Mouse (Mus musculus) lung, embryonic 14.5 days (tissue): ENCODE measurements around the gene Chst12. TPM values are rescaled to one million over a fixed set of nuclear protein-coding genes. Genes with fewer than 3 reads are reported as not detected.

Experiments used
- ATAC-seq: fragments of 200-750 bp; cut with Nextera tagmentation; 2 replicates; pipeline ENCODE4 v1.8.0; 2017; ENCODE audit warnings: mild to moderate bottlenecking, moderate TSS enrichment, moderate library complexity; ENCODE audit not compliant: insufficient read depth
- DNase-seq: peaks from one replicate; pipeline ENCODE4 v3.0.0-alpha.2; 2015
- H3K27ac ChIP-seq: fragments of 300-500 bp; sonication (generic); 2 replicates; pipeline ENCODE4 v1.5.1; 2014; ENCODE audit warnings: low read depth, mild to moderate bottlenecking, moderate library complexity
- H3K27me3 ChIP-seq: fragments of 300-500 bp; sonication (generic); 2 replicates; pipeline ENCODE4 v1.6.1; 2014; ENCODE audit warnings: low read length, control low read depth; ENCODE audit not compliant: insufficient read depth
- H3K36me3 ChIP-seq: fragments of 300-500 bp; sonication (generic); 2 replicates; pipeline ENCODE4 v1.6.1; 2014; ENCODE audit warnings: control low read depth; ENCODE audit not compliant: insufficient read depth
- H3K4me1 ChIP-seq: fragments of 300-500 bp; sonication (generic); 2 replicates; pipeline ENCODE4 v1.6.1; 2014; ENCODE audit warnings: antibody characterized with exemption, control low read depth; ENCODE audit not compliant: insufficient read depth
- H3K4me2 ChIP-seq: fragments of 300-500 bp; sonication (generic); 2 replicates; pipeline ENCODE4 v1.6.1; 2014; ENCODE audit warnings: mild to moderate bottlenecking
- H3K4me3 ChIP-seq: fragments of 300-500 bp; sonication (generic); 2 replicates; pipeline ENCODE4 v1.5.1; 2014; ENCODE audit warnings: low read depth, low read length
- H3K9ac ChIP-seq: fragments of 300-500 bp; sonication (generic); 2 replicates; pipeline ENCODE4 v1.6.1; 2014
- H3K9me3 ChIP-seq: fragments of 300-500 bp; sonication (generic); 2 replicates; pipeline ENCODE4 v1.6.1; 2016; ENCODE audit warnings: low read depth, low read length, control low read depth
- CTCF ChIP-seq: IDR thresholded peaks from 2 replicates; pipeline ENCODE4 v1.5.1; 2016; ENCODE audit warnings: antibody characterized with exemption, low read depth
- WGBS: fragments of 180-500 bp; shearing (Covaris S2); extraction: QIAGEN DNeasy Blood & Tissue Kit; methylation state at CpG from one replicate; pipeline ENCODE4 v1.1.7; 2014; 5-methylcytosine and 5-hydroxymethylcytosine counted together
- polyA plus RNA-seq: library from polyadenylated mRNA; unstranded; fragments of >200 nt; fragmentation: Nextera tagmentation; extraction: Ambion mirVana; gene quantifications from 2 replicates; pipeline ENCODE4 v1.2.1, GENCODE M21; 2014

Gene Chst12
- polyA plus RNA-seq, 1 experiment from 2014 or later: 22.0 TPM

DNA sequence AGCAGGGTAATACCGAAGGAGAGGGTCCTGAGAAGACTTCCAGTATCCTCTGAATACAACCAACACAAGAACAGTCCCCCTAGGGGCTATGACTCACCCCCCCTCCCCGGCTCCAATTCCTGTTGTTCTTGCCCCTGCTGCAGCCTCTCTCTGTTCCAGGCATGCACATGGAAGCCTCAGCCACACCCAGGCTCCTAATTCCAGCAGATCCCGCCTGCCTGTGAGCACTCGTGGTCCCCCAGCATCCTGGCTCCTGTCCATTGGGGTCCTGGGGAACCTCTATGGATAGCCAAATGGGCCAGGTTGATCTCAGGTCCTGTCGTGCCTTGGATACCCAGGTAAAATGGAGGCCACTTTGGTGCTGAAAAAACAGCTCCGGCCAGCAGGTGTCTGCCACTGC lies 40.3 kb downstream of the Chst12 start:
- no peak for DNase-seq
- H3K4me2 ChIP-seq: no peak overlapping the region
- H3K27me3 ChIP-seq: no peaks in the 10 kb centered on the region
- H3K36me3 ChIP-seq: no peaks in the 10 kb centered on the region
- no peak overlapping the region for H3K27ac ChIP-seq
- no peaks in the 10 kb centered on the region for H3K9me3 ChIP-seq
- no peak overlapping the region for H3K4me3 ChIP-seq
- no peak for TF ChIP-seq CTCF
- no peak overlapping the region for H3K9ac ChIP-seq
- 49% methylated on average over 6 of the region's 6 CpGs for WGBS
- H3K4me1 ChIP-seq: no peaks in the 10 kb centered on the region
- ATAC-seq: no peak

DNA sequence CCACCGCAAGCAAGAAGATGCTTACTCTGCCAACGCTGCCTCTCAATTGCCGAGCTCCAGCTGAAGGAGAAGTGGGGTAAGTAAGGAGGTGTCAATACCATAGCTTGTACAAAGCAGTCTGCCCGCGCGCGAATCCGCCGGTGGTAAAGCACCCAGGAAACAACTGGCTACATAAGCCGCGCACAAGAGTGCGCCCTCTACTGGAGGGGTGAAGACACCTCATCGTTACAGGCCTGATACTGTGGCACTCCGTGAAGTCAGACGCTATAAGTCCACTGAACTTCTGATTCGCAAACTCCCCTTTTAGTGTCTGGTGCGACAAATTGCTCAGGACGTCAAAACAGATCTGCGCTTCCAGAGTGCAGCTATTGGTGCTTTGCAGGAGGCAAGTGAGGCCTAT lies 41.0 kb downstream of the Chst12 start:
- H3K36me3 ChIP-seq: no peaks in the 10 kb centered on the region
- H3K4me3 ChIP-seq: no peak overlapping the region
- DNase-seq (no peak), ATAC-seq (no peak)
- no peaks in the 10 kb centered on the region for H3K27me3 ChIP-seq
- no peaks in the 10 kb centered on the region for H3K4me1 ChIP-seq
- no peaks in the 10 kb centered on the region for H3K9me3 ChIP-seq
- WGBS: 80% methylated on average over 19 of the region's 19 CpGs
- TF ChIP-seq CTCF: peak; percentile 42; the same call in 1 of the 2 replicates
- no peak overlapping the region for H3K27ac ChIP-seq
- no peak overlapping the region for H3K4me2 ChIP-seq
- no peak overlapping the region for H3K9ac ChIP-seq

DNA sequence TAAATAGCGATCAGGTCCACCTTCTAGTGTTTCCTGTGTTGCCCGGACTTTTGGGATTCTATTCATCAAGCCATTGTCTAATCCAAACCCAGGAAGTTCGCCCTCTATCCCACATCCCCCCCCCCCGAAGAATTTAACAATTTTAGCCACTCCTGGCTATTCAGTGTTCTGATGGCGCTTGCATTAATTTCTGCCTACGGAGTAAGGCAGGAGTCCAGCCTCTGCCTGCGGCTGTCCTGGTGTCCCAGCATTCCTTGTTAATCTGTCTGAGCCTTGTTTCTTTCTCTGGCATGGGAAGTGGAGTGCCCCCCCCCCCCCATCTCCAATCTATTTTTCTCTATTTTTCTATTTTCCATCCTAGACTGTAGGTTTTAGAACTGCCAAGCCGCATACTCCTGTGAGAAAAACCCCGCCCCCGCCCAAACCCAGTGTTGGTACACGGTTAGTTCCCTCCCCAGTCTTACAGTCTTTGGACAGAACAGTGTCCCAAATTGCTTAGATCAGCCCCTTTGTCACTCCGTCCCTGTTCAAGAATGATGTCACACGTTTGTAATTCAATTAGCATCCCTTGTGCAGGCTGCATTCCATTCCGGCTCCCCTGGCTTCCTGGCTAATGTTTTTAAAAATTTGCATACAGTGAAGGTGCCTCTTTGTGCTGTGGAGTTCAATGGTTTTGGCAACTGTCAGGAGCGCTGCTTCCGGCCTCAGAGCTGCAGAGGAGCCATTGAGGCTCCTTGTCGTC lies 44.1 kb downstream of the Chst12 start:
- no peak overlapping the region for H3K27ac ChIP-seq
- no peaks in the 10 kb centered on the region for H3K27me3 ChIP-seq
- WGBS: 35% methylated on average over 17 of the region's 17 CpGs
- H3K4me3 ChIP-seq: no peak overlapping the region
- no peaks in the 10 kb centered on the region for H3K9me3 ChIP-seq
- TF ChIP-seq CTCF: no peak
- DNase-seq (peak; percentile 46), ATAC-seq (0 out of 2 replicates have a peak, but pooled peaks have one; percentile 31)
- no peaks in the 10 kb centered on the region for H3K36me3 ChIP-seq
- no peak overlapping the region for H3K9ac ChIP-seq
- peak overlapping the region; percentile 32; the same call in 1 of the 2 replicates for H3K4me2 ChIP-seq
- H3K4me1 ChIP-seq: no peaks in the 10 kb centered on the region

DNA sequence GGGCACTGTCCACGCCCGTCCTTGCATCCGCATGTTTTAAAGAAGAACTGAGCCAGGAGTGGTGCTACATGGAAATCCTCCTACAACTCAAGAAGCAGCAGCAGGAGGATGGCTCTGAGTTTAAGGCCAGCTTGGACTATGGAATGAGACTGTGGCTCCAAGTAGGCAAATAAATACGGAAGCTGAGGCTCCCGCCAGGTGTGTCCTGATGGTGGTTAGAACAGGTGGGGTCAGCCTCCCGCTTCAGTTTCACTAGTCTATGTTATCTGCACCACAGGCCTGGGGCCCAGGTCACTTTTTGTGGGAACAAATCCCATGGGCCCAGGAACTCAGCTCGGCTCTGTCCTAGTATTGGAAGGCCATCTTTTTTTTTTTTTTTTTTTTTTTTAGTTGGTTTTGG lies 48.4 kb downstream of the Chst12 start:
- H3K4me1 ChIP-seq: no peaks in the 10 kb centered on the region
- no peak overlapping the region for H3K9ac ChIP-seq
- no peak overlapping the region for H3K27ac ChIP-seq
- no peaks in the 10 kb centered on the region for H3K36me3 ChIP-seq
- no peak for TF ChIP-seq CTCF
- ATAC-seq (no peak), DNase-seq (no peak)
- WGBS: 84% methylated on average over 7 of the region's 7 CpGs
- no peak overlapping the region for H3K4me3 ChIP-seq
- H3K27me3 ChIP-seq: no peaks in the 10 kb centered on the region
- H3K4me2 ChIP-seq: no peak overlapping the region
- H3K9me3 ChIP-seq: no peaks in the 10 kb centered on the region

DNA sequence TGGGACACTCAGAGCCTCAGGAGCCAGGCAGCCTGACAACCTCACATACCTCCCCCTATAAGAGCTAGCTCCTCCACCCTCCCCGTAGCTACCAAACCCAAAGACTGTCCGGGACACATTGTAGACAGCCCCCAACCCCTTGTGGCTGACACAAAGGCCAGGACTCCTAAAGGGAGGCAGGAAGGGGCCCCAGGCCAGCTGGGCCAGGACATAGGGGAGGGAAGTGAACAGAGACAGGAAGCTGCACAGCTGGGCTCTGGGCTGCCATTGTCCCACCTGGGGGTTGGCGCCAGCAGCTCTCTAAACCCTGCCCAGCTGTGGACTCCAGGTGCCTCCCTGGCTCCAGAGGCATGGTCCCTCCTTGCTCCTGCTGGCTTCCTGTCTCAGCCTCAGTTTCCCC lies 51.5 kb downstream of the Chst12 start:
- TF ChIP-seq CTCF: no peak
- Histone ChIP-seq H3K4me2 (no peak overlapping the region), H3K9ac (no peak overlapping the region), H3K27ac (no peak overlapping the region), H3K36me3 (no peaks in the 10 kb centered on the region), H3K4me3 (no peak overlapping the region), H3K4me1 (no peaks in the 10 kb centered on the region), H3K27me3 (no peaks in the 10 kb centered on the region), H3K9me3 (no peaks in the 10 kb centered on the region)
- DNase-seq: peak; percentile 33
- no peak; the same call in 1 of the 2 replicates for ATAC-seq
- WGBS: 56% methylated on average over 3 of the region's 3 CpGs

DNA sequence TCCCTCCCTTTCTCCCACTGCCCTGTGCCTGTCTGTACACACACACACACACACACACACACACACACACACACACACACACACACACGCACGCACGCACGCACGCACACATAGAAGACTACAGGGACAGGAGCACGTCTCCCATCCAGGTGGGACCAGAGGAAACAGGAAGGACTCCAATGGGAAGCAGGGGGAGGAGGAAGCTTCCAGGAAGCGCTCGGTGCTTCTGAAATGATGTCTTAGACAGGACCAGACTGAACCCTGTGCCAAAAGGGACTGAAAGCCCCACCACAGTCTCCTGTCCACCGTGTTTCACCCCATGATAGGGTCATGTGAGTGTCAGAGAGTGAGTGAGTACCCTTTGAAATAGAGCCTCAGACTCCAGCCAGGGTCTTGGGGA lies 57.3 kb downstream of the Chst12 start:
- H3K27ac ChIP-seq: no peak overlapping the region
- no peaks in the 10 kb centered on the region for H3K9me3 ChIP-seq
- H3K4me3 ChIP-seq: no peak overlapping the region
- no peak for DNase-seq
- peaks cover 3% of the 10 kb centered on the region; the same call in 1 of the 2 replicates for H3K4me1 ChIP-seq
- no peaks in the 10 kb centered on the region for H3K36me3 ChIP-seq
- no peak overlapping the region for H3K4me2 ChIP-seq
- ATAC-seq: no peak
- no peak overlapping the region for H3K9ac ChIP-seq
- 71% methylated on average over 9 of the region's 9 CpGs for WGBS
- TF ChIP-seq CTCF: no peak
- no peaks in the 10 kb centered on the region for H3K27me3 ChIP-seq

DNA sequence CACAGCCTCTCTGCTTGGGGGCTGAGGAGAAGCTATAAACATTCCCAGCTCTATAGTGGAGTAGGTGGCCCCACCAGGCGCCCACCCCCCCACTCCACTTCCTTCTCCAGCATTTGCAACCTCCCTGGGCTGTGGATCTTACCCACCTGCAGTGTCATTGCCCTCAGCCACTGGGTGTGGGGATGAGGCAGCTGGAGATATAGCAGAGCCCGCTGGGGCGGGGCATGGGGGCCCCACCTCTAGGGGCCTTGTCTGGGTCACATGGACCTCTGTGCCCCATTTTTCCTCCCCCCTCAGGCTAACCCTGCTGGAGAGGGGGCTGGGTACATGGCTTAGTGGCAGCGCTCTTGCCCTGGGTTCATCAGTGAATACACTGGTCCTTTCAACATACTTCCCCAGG lies 59.5 kb downstream of the Chst12 start, which contains the start of gene Grifin:
Grifin (minus strand) TSS at position 176 of the 400 bp plus-strand sequence.
- no peak for DNase-seq
- Histone ChIP-seq H3K4me3 (no peak within 1 kb of the TSS), H3K27ac (no peak within 1 kb of the TSS; the same call in 1 of the 2 replicates), H3K4me1 (peaks cover 9% of the 10 kb centered on the region), H3K9ac (no peak within 1 kb of the TSS), H3K9me3 (no peaks in the 10 kb centered on the region), H3K27me3 (no peaks in the 10 kb centered on the region), H3K4me2 (no peak within 1 kb of the TSS), H3K36me3 (no peaks in the 10 kb centered on the region)
- WGBS: 75% methylated on average over 4 of the region's 4 CpGs
- ATAC-seq: no peak; the same call in 1 of the 2 replicates
- TF ChIP-seq CTCF: no peak
